Mouse (Mus musculus) heart, postnatal 0 days (tissue): ENCODE data around the gene Exoc3l2.

Experiments
- CTCF ChIP-seq: IDR thresholded peaks from 2 replicates; pipeline ENCODE4 v1.5.1; 2016; ENCODE audit warnings: antibody characterized with exemption, control low read depth, low read depth
- EP300 ChIP-seq: IDR thresholded peaks from 2 replicates; pipeline ENCODE4 v1.6.1; 2016; ENCODE audit warnings: antibody characterized with exemption, low read depth

DNA sequence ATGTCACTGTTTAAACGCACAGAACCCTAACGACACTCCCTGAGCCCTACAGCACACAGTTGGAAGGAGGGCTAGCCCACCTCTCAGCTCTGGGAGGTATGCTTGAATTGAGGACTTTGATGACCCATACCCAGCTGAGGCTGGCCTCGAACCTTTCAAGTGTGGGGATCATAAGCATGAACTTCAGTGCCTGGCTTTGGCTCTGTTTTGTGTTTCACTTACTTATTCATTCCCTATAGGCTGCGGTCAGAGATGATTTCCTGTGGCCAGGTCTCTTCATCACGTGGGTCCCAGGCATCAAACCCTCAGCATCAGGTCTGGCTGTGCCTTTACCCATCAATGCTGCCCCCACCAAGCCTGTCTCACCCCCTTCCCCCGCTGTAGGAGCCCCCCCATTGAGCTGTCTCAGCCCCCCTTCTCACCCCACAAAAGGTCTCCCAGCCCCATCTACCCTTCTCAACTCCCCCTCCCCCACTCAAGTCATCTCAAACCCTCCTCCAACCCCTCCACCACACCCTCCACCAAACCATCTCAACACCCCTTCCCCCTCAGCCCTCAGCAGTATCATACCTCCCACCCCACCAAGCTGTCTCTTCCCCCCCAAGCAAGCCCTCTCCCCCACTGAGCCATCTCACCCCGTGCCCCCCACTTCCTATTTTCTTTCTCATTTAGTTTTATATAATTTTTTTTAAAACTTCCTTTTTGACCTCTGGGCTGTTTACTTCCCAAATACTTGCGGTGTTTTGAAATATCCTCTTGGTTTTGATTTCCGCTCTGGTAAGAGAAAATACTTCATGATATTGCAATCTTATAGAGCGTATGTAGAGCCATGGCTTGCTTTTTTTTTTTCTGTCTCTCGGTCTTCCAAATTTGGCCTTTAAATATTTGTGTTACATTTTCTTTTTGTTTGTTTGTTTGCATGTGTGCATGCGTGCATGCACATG lies 37.6 kb downstream of the Exoc3l2 start:
- TF ChIP-seq CTCF: no peak
- TF ChIP-seq EP300: no peak
